Mouse (Mus musculus): ENCODE measurements around the gene Ugdh.
"Not testable (repeated sequence)": the region's sequence is repeated elsewhere in the genome, so short reads cannot be mapped to it uniquely, and the experiment has no call there.

Gene Ugdh

DNA sequence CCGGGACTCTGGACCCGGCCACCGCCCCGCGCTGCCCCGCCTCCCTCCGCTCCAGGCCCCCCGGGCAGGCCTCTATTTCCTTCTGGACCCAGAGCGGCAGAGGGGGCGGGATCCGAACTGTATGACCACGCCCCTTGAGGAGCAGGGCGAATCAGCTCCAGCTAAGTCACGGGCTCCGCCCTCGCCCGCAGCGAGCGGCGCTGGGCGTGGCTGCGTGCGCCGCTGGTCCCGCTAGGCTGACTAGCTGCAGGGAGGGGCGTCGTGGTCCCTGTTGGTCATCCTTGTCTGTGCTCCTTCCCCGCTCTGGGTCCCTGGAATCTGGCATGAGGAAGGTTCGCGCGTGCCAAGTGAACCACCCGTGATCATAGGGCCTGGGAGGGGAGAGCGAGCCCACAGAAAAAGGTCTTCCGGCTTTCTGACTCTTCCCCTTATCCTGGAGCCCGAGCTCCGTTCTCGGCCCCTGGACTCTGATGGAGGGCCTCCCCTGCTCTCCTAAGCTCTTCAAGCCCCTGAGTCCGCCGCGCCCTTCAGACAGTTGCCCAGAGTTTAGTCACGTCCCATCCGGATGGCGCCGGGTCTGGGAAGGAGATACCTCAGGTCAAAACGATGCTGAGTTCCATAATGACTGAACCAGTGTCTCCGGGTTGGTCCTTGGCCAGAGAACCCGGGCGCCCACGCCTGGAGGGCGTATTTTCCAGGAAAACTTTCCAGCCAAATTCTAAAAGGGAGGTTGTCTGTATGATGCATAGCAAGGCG is at the start of gene Ugdh:
Gene Ugdh (minus strand): TSS at position 144 of the 756 bp plus-strand sequence.
- in situ Hi-C loops (cut with MboI, MseI) = no loop called here

DNA sequence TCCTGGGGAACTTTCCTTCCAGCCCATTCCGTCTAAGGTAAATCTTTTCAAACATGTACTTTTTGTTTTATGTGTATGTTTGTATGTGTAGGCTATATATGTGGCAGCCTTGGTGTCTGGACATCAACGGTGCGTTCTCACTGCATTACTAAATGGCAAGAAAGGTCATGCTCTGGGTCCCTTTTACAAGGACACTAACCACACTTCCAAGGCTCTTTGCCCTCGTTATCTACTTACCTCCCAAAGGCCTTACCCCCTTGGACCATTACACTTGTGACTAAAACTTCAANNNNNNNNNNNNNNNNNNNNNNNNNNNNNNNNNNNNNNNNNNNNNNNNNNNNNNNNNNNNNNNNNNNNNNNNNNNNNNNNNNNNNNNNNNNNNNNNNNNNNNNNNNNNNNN is 47.2 kb upstream of the Ugdh start:
- in situ Hi-C loops (cut with MboI, MseI) = no loop called here

DNA sequence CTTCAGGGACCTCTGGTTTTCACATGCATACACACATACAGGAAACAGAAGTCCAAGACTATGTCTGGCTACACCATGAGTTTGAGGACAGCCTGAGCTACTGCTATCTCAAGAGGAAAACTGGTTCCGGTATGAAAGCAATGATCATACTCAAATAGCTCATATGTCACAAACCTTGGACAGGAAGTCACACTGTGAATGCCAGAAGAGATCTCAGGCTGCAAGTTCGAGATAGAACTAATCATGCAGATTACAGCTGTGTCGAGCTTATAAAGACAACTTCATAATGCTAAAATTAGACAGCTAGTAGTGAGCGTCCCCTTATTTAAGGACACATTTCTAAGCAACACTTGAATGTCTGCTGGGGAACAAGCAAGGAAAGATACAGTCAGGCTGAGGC is 44.8 kb upstream of the Ugdh start:
- in situ Hi-C loops (cut with MboI, MseI) = no loop called here

GRCm38 (mm10) chr5:65479681-65480445 is 44.1 kb upstream of the Ugdh start:
- in situ Hi-C loops (cut with MboI, MseI) = no loop called here

DNA sequence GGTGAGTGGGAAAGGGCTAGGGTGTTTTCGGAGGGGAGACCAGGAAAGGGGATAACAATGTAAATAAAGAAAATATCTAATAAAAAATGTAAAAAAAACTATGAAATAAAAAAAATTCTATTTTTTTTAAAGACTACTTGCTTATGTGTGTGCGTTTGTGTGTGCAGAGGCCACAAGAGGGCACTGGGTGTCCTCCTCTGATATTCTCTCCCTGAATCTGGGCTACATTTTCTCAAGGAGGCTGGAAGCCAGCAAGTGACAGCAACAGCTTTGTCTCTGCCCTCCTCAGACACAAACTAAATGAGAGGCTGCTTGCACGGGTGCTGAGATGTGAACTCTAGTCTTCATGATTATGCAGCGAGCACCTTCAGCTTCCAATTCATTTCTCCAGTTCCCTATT is 42.5 kb upstream of the Ugdh start:
- in situ Hi-C loops (cut with MboI, MseI) = no loop called here

GRCm38 (mm10) chr5:65476739-65477138 is 41.0 kb upstream of the Ugdh start:
- in situ Hi-C loops (cut with MboI, MseI) = not testable (repeated sequence)

- in situ Hi-C loops (cut with MboI, MseI) = no loop called here
These were observed 40.1 kb upstream of the Ugdh start for GRCm38 (mm10) chr5:65475806-65476205.

GRCm38 (mm10) chr5:65469766-65470165 is 34.0 kb upstream of the Ugdh start:
- in situ Hi-C loops (cut with MboI, MseI) = no loop called here

GRCm38 (mm10) chr5:65466911-65467310 is 31.2 kb upstream of the Ugdh start:
- in situ Hi-C loops (cut with MboI, MseI) = no loop called here

GRCm38 (mm10) chr5:65460361-65460760 is 24.6 kb upstream of the Ugdh start:
- in situ Hi-C loops (cut with MboI, MseI) = no loop called here

GRCm38 (mm10) chr5:65459454-65459853 is 23.7 kb upstream of the Ugdh start:
- in situ Hi-C loops (cut with MboI, MseI) = no loop called here

DNA sequence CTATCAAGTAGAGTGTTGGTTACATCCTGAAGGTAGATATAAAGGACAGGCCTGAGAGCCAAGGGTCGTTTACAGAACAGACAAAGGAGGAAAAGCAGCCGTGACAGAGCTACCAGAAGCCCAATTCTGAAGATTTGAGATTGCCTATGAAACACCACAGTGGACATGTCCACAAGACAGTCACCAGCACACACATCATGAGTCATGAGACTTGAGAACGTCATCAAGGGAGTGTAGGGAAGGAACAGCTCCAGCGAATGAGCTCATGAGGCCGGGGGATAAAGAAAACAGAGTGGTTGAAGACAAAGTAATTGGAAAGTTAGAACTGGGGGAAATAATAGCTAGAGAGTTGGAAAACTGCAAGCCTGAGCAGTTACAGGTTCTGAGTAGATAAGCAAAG is 22.1 kb upstream of the Ugdh start:
- in situ Hi-C loops (cut with MboI, MseI) = no loop called here

DNA sequence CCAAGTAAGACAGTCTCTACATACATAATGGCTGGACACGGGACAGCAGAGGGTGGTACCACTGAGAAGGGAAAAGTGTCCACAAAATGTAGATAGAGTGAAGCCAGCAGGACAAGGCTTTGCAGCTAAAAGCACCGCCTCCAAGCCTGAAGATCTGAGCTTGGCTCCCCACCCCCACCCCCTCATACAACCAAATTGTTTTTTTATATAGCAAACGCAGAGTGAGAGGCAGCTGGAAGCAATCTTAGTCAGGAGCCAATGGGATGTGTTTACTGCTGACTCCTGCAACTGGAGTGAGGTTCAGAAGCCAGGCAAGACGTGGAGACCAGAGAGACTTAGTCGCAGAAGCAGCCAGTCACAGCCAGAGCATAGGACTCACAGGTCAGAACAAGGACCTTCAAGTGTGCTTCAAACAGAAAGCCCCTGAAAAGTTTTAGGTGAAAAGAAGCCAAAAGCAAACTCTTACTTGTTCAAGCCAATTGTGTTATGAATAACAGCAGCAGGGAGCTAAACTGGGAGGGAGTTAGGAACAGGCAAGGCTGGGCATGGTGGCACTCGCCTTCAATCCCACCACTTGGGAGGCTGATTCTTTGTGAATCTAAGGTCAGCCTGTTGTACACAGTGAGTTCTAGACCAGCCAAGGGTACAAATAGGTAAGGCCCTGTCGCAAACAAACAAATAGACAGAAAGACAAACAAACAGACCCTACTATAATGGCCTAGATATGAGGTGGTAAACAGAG is 21.5 kb upstream of the Ugdh start:
- in situ Hi-C loops (cut with MboI, MseI) = no loop called here

DNA sequence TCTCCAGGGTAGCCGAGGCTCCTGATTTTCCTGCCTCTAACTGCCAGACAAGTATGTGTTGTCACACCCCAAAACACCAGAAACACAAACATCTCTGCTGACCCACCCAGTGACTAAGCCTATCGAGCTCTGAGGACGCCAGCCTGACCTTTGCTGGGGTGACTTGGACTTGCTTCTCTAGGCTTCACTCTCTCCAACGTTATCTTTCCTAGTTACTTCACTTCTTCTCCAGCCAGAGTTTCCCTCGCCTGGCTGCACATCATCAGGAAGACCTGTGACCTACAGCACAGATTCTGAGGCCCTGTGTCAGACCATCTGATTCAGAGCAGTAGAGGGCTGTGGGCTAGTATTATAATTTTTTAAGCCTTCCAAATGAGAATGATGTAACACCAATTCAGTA is 19.0 kb upstream of the Ugdh start:
- in situ Hi-C loops (cut with MboI, MseI) = no loop called here

- in situ Hi-C loops (cut with MboI, MseI) = no loop called here
These were observed 13.2 kb upstream of the Ugdh start for GRCm38 (mm10) chr5:65448941-65449340.

- in situ Hi-C loops (cut with MboI, MseI) = no loop called here
These were observed 12.1 kb upstream of the Ugdh start for GRCm38 (mm10) chr5:65447826-65448225.

GRCm38 (mm10) chr5:65446756-65447155 is 11.0 kb upstream of the Ugdh start:
- in situ Hi-C loops (cut with MboI, MseI) = no loop called here

- in situ Hi-C loops (cut with MboI, MseI) = no loop called here
These were observed 9.2 kb upstream of the Ugdh start for GRCm38 (mm10) chr5:65444981-65445380.

DNA sequence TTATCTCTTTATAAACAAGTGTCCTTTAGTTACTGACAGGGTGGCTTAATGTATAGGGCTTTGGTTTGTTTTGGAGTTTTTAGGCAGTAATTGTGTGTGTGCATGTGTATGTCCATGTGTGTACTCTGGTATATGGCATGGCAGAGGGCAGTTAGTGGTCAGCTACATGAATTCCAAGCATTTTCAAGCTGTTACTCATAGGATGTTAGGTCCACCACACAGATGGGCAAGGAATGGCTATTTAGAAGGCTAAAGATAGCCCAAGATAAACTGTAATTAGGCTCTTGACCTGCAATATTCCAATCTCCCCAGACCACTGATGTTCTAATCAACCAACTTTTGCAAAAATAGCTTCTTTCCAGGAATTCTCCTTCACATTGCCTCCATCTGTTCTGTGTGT is 2.3 kb upstream of the Ugdh start:
- in situ Hi-C loops (cut with MboI, MseI) = no loop called here

GRCm38 (mm10) chr5:65435363-65435805 is 365 bp downstream of the Ugdh start:
- in situ Hi-C loops (cut with MboI, MseI) = no loop called here

GRCm38 (mm10) chr5:65434471-65435362 is 1.0 kb downstream of the Ugdh start:
- in situ Hi-C loops (cut with MboI, MseI) = no loop called here
